Mouse (Mus musculus): ENCODE results near the gene Pigr. TPM values are rescaled to one million over a fixed set of nuclear protein-coding genes. Genes with fewer than 3 reads are reported as not detected.

Pigr gene
- polyA plus RNA-seq (2015; fragmentation: Nextera tagmentation; extraction: Ambion mirVana): not detected in 2 replicates

- H3K36me3 ChIP-seq: no peaks in the 10 kb centered on the region
- H3K4me3 ChIP-seq: no peak within 1 kb of the TSS
- WGBS: 90% methylated on average over 5 of the region's 5 CpGs
- no peak within 1 kb of the TSS for H3K4me2 ChIP-seq
- no peaks in the 10 kb centered on the region for H3K27me3 ChIP-seq
- no peak within 1 kb of the TSS for H3K27ac ChIP-seq (replicated peaks)
- H3K9ac ChIP-seq: no peak within 1 kb of the TSS
- H3K9me3 ChIP-seq: no peaks in the 10 kb centered on the region
- H3K4me1 ChIP-seq (replicated peaks): no peaks in the 10 kb centered on the region
- no peak for ATAC-seq (ENCODE audit: low read depth)
Measured at GRCm38 (mm10) chr1:130826448-130826847, at the start of gene Pigr. Pigr (plus strand) TSS chr1:130826684.

- ATAC-seq (ENCODE audit: low read depth): no peak
- H3K4me2 ChIP-seq: no peak overlapping the region
- no peak overlapping the region for H3K9ac ChIP-seq
- no peak overlapping the region for H3K27ac ChIP-seq (replicated peaks)
- H3K36me3 ChIP-seq: no peaks in the 10 kb centered on the region
- no peaks in the 10 kb centered on the region for H3K27me3 ChIP-seq
- H3K9me3 ChIP-seq: no peaks in the 10 kb centered on the region
- H3K4me3 ChIP-seq: no peak overlapping the region
- H3K4me1 ChIP-seq (replicated peaks): no peaks in the 10 kb centered on the region
- 91% methylated on average over 3 of the region's 3 CpGs for WGBS
Measured at GRCm38 (mm10) chr1:130779867-130780266, 46.6 kb upstream of the Pigr start.

- H3K27ac ChIP-seq (replicated peaks): no peak overlapping the region
- 24% methylated on average over 4 of the region's 4 CpGs for WGBS
- no peaks in the 10 kb centered on the region for H3K4me1 ChIP-seq (replicated peaks)
- H3K4me2 ChIP-seq: no peak overlapping the region
- no peaks in the 10 kb centered on the region for H3K36me3 ChIP-seq
- H3K9me3 ChIP-seq: no peaks in the 10 kb centered on the region
- no peak overlapping the region for H3K9ac ChIP-seq
- no peaks in the 10 kb centered on the region for H3K27me3 ChIP-seq
- H3K4me3 ChIP-seq: no peak overlapping the region
- ATAC-seq (ENCODE audit: low read depth): no peak
Measured at GRCm38 (mm10) chr1:130784054-130784453, 42.4 kb upstream of the Pigr start.

GRCm38 (mm10) chr1:130787001-130787400 lies 39.5 kb upstream of the Pigr start:
- Histone ChIP-seq H3K4me2 (no peak overlapping the region), H3K36me3 (no peaks in the 10 kb centered on the region), H3K27ac (replicated peaks) (no peak overlapping the region), H3K27me3 (no peaks in the 10 kb centered on the region), H3K9ac (no peak overlapping the region), H3K4me1 (replicated peaks) (no peaks in the 10 kb centered on the region), H3K9me3 (peaks cover 6% of the 10 kb centered on the region), H3K4me3 (no peak overlapping the region)
- ATAC-seq (ENCODE audit: low read depth): no peak
- WGBS: 42% methylated on average over 4 of the region's 4 CpGs

- no peaks in the 10 kb centered on the region for H3K4me1 ChIP-seq (replicated peaks)
- H3K27me3 ChIP-seq: no peaks in the 10 kb centered on the region
- H3K27ac ChIP-seq (replicated peaks): no peak overlapping the region
- no peak overlapping the region for H3K4me2 ChIP-seq
- H3K4me3 ChIP-seq: no peak overlapping the region
- peaks cover 8% of the 10 kb centered on the region for H3K9me3 ChIP-seq
- 62% methylated on average over 3 of the region's 3 CpGs for WGBS
- no peak for ATAC-seq (ENCODE audit: low read depth)
- H3K36me3 ChIP-seq: no peaks in the 10 kb centered on the region
- H3K9ac ChIP-seq: no peak overlapping the region
Measured at GRCm38 (mm10) chr1:130789512-130790451, 36.7 kb upstream of the Pigr start.

- 73% methylated on average over 2 of the region's 2 CpGs for WGBS
- H3K36me3 ChIP-seq: no peaks in the 10 kb centered on the region
- no peak for ATAC-seq (ENCODE audit: low read depth)
Measured at GRCm38 (mm10) chr1:130795331-130795730, 31.2 kb upstream of the Pigr start.

GRCm38 (mm10) chr1:130796967-130797684 lies 29.4 kb upstream of the Pigr start:
- no peak overlapping the region for H3K4me2 ChIP-seq
- no peak for ATAC-seq (ENCODE audit: low read depth)
- 80% methylated on average over 8 of the region's 8 CpGs for WGBS
- no peaks in the 10 kb centered on the region for H3K36me3 ChIP-seq
- no peaks in the 10 kb centered on the region for H3K4me1 ChIP-seq (replicated peaks)
- H3K9ac ChIP-seq: no peak overlapping the region
- H3K4me3 ChIP-seq: no peak overlapping the region
- H3K27ac ChIP-seq (replicated peaks): no peak overlapping the region
- H3K9me3 ChIP-seq: peaks cover 1% of the 10 kb centered on the region; the same call in 1 of the 2 replicates
- H3K27me3 ChIP-seq: no peaks in the 10 kb centered on the region

More at GRCm38 (mm10) chr1:130795331-130795730, 31.2 kb upstream of the Pigr start:
- Histone ChIP-seq H3K4me2 (no peak overlapping the region), H3K4me1 (replicated peaks) (no peaks in the 10 kb centered on the region), H3K9ac (no peak overlapping the region), H3K27me3 (no peaks in the 10 kb centered on the region), H3K4me3 (no peak overlapping the region), H3K27ac (replicated peaks) (no peak overlapping the region), H3K9me3 (peaks cover 8% of the 10 kb centered on the region)

GRCm38 (mm10) chr1:130798037-130798436 lies 28.4 kb upstream of the Pigr start:
- Histone ChIP-seq H3K36me3 (no peaks in the 10 kb centered on the region), H3K27ac (replicated peaks) (no peak overlapping the region), H3K4me2 (no peak overlapping the region), H3K4me1 (replicated peaks) (no peaks in the 10 kb centered on the region), H3K9ac (no peak overlapping the region), H3K9me3 (no peaks in the 10 kb centered on the region), H3K27me3 (no peaks in the 10 kb centered on the region), H3K4me3 (no peak overlapping the region)
- 74% methylated on average over 6 of the region's 6 CpGs for WGBS
- no peak for ATAC-seq (ENCODE audit: low read depth)

- Histone ChIP-seq H3K4me2 (no peak overlapping the region), H3K36me3 (no peaks in the 10 kb centered on the region), H3K27ac (replicated peaks) (no peak overlapping the region), H3K9ac (no peak overlapping the region), H3K4me1 (replicated peaks) (no peaks in the 10 kb centered on the region), H3K9me3 (no peaks in the 10 kb centered on the region), H3K4me3 (no peak overlapping the region), H3K27me3 (no peaks in the 10 kb centered on the region)
- ATAC-seq (ENCODE audit: low read depth): no peak
- WGBS: 74% methylated on average over 3 of the region's 3 CpGs
Measured at GRCm38 (mm10) chr1:130798551-130798950, 27.9 kb upstream of the Pigr start.

- Histone ChIP-seq H3K4me3 (no peak overlapping the region), H3K36me3 (no peaks in the 10 kb centered on the region), H3K27ac (replicated peaks) (no peak overlapping the region), H3K4me1 (replicated peaks) (no peaks in the 10 kb centered on the region), H3K9ac (no peak overlapping the region), H3K9me3 (no peaks in the 10 kb centered on the region), H3K27me3 (no peaks in the 10 kb centered on the region), H3K4me2 (no peak overlapping the region)
- WGBS: 89% methylated on average over 2 of the region's 2 CpGs
- ATAC-seq (ENCODE audit: low read depth): no peak
Measured at GRCm38 (mm10) chr1:130799399-130799798, 27.1 kb upstream of the Pigr start.

GRCm38 (mm10) chr1:130800602-130801001 lies 25.9 kb upstream of the Pigr start, which contains the start of gene Fcamr:
Fcamr (plus strand) TSS chr1:130800902.
- no peak within 1 kb of the TSS for H3K4me2 ChIP-seq
- WGBS: 87% methylated on average over 8 of the region's 8 CpGs
- no peak for ATAC-seq (ENCODE audit: low read depth)
- no peak within 1 kb of the TSS for H3K9ac ChIP-seq
- H3K36me3 ChIP-seq: no peaks in the 10 kb centered on the region
- no peaks in the 10 kb centered on the region for H3K9me3 ChIP-seq
- H3K27ac ChIP-seq (replicated peaks): no peak within 1 kb of the TSS
- H3K4me1 ChIP-seq (replicated peaks): no peaks in the 10 kb centered on the region
- H3K4me3 ChIP-seq: no peak within 1 kb of the TSS
- H3K27me3 ChIP-seq: no peaks in the 10 kb centered on the region

GRCm38 (mm10) chr1:130801511-130801910 lies 25.0 kb upstream of the Pigr start:
- H3K9me3 ChIP-seq: no peaks in the 10 kb centered on the region
- no peaks in the 10 kb centered on the region for H3K4me1 ChIP-seq (replicated peaks)
- no peak overlapping the region for H3K4me3 ChIP-seq
- H3K27me3 ChIP-seq: no peaks in the 10 kb centered on the region
- H3K9ac ChIP-seq: no peak overlapping the region
- H3K4me2 ChIP-seq: no peak overlapping the region
- H3K36me3 ChIP-seq: no peaks in the 10 kb centered on the region
- no peak for ATAC-seq (ENCODE audit: low read depth)
- 73% methylated on average over 2 of the region's 2 CpGs for WGBS
- no peak overlapping the region for H3K27ac ChIP-seq (replicated peaks)

Data from neural tube, embryonic 13.5 days (tissue).